Mouse (Mus musculus) kidney, postnatal 0 days (tissue): ENCODE data around the gene Taar6. TPM values are rescaled to one million over a fixed set of nuclear protein-coding genes. Genes with fewer than 3 reads are reported as not detected.

ENCODE experiments used
- ATAC-seq: fragments of 200-750 bp; cut with Nextera tagmentation; replicated peaks from 2 replicates; pipeline ENCODE4 v1.8.0; 2017; ENCODE audit warnings: low read depth, moderate number of reproducible peaks, moderate TSS enrichment, moderate library complexity; ENCODE audit not compliant: low FRiP score
- DNase-seq: peaks from one replicate; pipeline ENCODE4 v3.0.0-alpha.2; 2016; ENCODE audit warnings: low spot score
- H3K27ac ChIP-seq: fragments of 300-500 bp; sonication (generic); 2 replicates; pipeline ENCODE4 v1.5.1; 2014; ENCODE audit warnings: mild to moderate bottlenecking
- H3K27me3 ChIP-seq: fragments of 300-500 bp; sonication (generic); 2 replicates; pipeline ENCODE4 v1.6.1; 2014; ENCODE audit warnings: low read length, mixed read lengths; ENCODE audit not compliant: insufficient read depth
- H3K36me3 ChIP-seq: fragments of 300-500 bp; sonication (generic); 2 replicates; pipeline ENCODE4 v1.6.1; 2014; ENCODE audit warnings: low read length, mixed read lengths; ENCODE audit not compliant: insufficient read depth
- H3K4me1 ChIP-seq: fragments of 300-500 bp; sonication (generic); replicated peaks from 2 replicates; pipeline ENCODE4 v1.6.1; 2014; ENCODE audit warnings: antibody characterized with exemption, low read length, mixed read lengths; ENCODE audit not compliant: insufficient read depth
- H3K4me2 ChIP-seq: fragments of 300-500 bp; sonication (generic); 2 replicates; pipeline ENCODE4 v1.6.1; 2014; ENCODE audit warnings: mild to moderate bottlenecking, low read length, moderate library complexity, mixed read lengths
- H3K4me3 ChIP-seq: fragments of 300-500 bp; sonication (generic); replicated peaks from 2 replicates; pipeline ENCODE4 v1.5.1; 2014; ENCODE audit warnings: low read depth, low read length
- H3K9ac ChIP-seq: fragments of 300-500 bp; sonication (generic); 2 replicates; pipeline ENCODE4 v1.6.1; 2014; ENCODE audit warnings: low read depth, low read length
- H3K9me3 ChIP-seq: fragments of 300-500 bp; sonication (generic); replicated peaks from 2 replicates; pipeline ENCODE4 v1.6.1; 2016; ENCODE audit warnings: low read length, inconsistent platforms, mixed read lengths
- CTCF ChIP-seq: IDR thresholded peaks from 2 replicates; pipeline ENCODE4 v1.5.1; 2016; ENCODE audit warnings: antibody characterized with exemption, low read depth, mild to moderate bottlenecking, moderate library complexity
- WGBS: fragments of 180-500 bp; shearing (Covaris S2); extraction: QIAGEN DNeasy Blood & Tissue Kit; methylation state at CpG from one replicate; pipeline ENCODE4 v1.1.7; 2014; 5-methylcytosine and 5-hydroxymethylcytosine counted together
- polyA plus RNA-seq: library from polyadenylated mRNA; unstranded; fragments of >200 nt; fragmentation: Nextera tagmentation; extraction: Ambion mirVana; gene quantifications from 2 replicates; pipeline ENCODE4 v1.2.1, GENCODE M21; 2015

Gene Taar6
- polyA plus RNA-seq, 1 experiment from 2014 or later, result not detected

- no peak overlapping the region for H3K4me2 ChIP-seq
- no peaks in the 10 kb centered on the region for H3K4me1 ChIP-seq
- H3K9ac ChIP-seq, result no peak overlapping the region
- no peak overlapping the region for H3K4me3 ChIP-seq
- no peaks in the 10 kb centered on the region for H3K36me3 ChIP-seq
- no peak overlapping the region for H3K27ac ChIP-seq
- no peaks in the 10 kb centered on the region for H3K9me3 ChIP-seq
- no peaks in the 10 kb centered on the region for H3K27me3 ChIP-seq
- TF ChIP-seq CTCF, result no peak
- DNase-seq (peak; percentile 55), ATAC-seq (peak; percentile 46; the same call in 1 of the 2 replicates)
- WGBS, result 57% methylated on average over 6 of the region's 6 CpGs
Observed at GRCm38 (mm10) chr10:23964921-23965610, 20.4 kb downstream of the Taar6 start.

DNA sequence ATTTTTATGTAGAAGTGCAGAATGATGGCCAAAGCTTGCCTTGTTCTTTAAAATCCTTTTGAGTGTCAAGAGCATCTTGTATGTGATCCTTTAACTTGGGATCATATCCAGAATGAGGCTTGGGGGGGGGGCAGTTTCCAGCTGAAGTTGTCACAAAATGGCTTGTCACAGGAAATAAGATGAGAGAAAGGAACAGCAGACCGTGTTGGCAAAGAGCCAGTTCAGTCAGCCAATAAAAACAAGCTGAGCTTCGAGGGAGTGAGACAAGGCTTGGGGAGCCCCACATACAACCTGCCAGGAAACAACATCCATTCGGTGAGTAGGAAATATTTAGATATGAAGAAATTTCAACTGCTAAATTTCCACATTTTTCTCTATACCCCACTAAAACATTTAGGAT lies 22.0 kb downstream of the Taar6 start:
- no peak for TF ChIP-seq CTCF
- 21% methylated on average over 3 of the region's 3 CpGs for WGBS
- H3K9ac ChIP-seq, result no peak overlapping the region
- H3K27me3 ChIP-seq, result no peaks in the 10 kb centered on the region
- H3K4me3 ChIP-seq, result no peak overlapping the region
- no peak overlapping the region for H3K27ac ChIP-seq
- H3K36me3 ChIP-seq, result no peaks in the 10 kb centered on the region
- DNase-seq (peak; percentile 23), ATAC-seq (no peak)
- H3K4me2 ChIP-seq, result no peak overlapping the region
- no peaks in the 10 kb centered on the region for H3K9me3 ChIP-seq
- no peaks in the 10 kb centered on the region for H3K4me1 ChIP-seq

- no peak for ATAC-seq
- Histone ChIP-seq H3K36me3 (no peaks in the 10 kb centered on the region), H3K9ac (no peak within 1 kb of the TSS), H3K4me2 (no peak within 1 kb of the TSS), H3K4me1 (no peaks in the 10 kb centered on the region), H3K9me3 (no peaks in the 10 kb centered on the region), H3K27ac (no peak within 1 kb of the TSS), H3K27me3 (no peaks in the 10 kb centered on the region), H3K4me3 (no peak within 1 kb of the TSS)
- 92% methylated on average over 13 of the region's 13 CpGs for WGBS
- no peak for DNase-seq
- no peak for TF ChIP-seq CTCF
Observed at GRCm38 (mm10) chr10:23960444-23960915, 25.0 kb downstream of the Taar6 start, which contains the start of gene Taar4. Gene Taar4, plus strand, starts transcription at chr10:23960494.

DNA sequence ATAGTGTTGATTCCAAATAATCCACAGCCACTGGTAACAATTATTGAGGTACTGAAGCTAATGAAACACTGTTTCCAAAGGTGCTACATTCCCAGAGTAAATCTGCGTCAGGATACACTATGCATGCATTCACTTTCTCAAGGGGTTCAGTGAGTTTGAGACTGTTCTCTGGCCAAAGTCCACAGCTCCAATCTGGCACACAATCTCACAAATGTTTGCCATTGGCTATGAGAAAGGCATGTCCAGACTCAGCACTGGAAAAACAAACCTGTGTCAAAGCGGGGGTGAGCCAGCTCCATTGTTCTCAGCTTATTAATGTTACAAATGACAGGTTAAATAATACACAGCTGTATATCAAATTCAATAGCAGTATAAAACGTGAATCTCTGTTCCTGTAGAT lies 26.4 kb downstream of the Taar6 start:
- Histone ChIP-seq H3K4me2 (no peak overlapping the region), H3K4me3 (no peak overlapping the region), H3K9ac (no peak overlapping the region), H3K9me3 (no peaks in the 10 kb centered on the region), H3K27ac (no peak overlapping the region), H3K4me1 (no peaks in the 10 kb centered on the region), H3K27me3 (no peaks in the 10 kb centered on the region), H3K36me3 (no peaks in the 10 kb centered on the region)
- 24% methylated on average over 3 of the region's 3 CpGs for whole genome bisulfite sequencing
- ATAC-seq (peak; percentile 80), DNase-seq (peak; percentile 33)
- TF ChIP-seq CTCF, result no peak

- no peak for DNase-seq
- Histone ChIP-seq H3K4me1 (no peaks in the 10 kb centered on the region), H3K4me3 (no peak overlapping the region), H3K9ac (no peak overlapping the region), H3K27ac (no peak overlapping the region), H3K27me3 (no peaks in the 10 kb centered on the region), H3K36me3 (no peaks in the 10 kb centered on the region), H3K4me2 (no peak overlapping the region), H3K9me3 (no peaks in the 10 kb centered on the region)
- no peak for TF ChIP-seq CTCF
- no peak for ATAC-seq
- WGBS, result 80% methylated on average over 6 of the region's 6 CpGs
Observed at GRCm38 (mm10) chr10:23951714-23952113, 33.7 kb downstream of the Taar6 start.

DNA sequence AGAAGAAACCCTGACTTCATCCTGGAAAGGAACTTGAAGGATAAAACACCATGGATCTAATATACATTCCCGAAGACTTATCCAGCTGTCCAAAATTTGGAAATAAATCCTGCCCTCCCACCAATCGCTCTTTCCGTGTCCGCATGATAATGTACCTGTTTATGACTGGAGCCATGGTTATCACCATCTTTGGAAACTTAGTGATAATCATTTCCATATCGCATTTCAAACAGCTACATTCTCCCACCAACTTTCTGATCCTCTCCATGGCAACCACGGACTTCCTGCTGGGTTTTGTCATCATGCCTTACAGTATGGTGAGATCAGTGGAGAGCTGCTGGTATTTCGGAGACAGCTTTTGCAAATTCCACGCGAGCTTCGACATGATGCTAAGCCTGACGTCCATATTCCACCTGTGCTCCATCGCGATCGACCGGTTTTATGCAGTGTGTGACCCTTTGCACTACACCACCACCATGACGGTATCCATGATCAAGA lies 35.9 kb downstream of the Taar6 start, which contains the start of gene Taar3:
Gene Taar3 (plus strand): TSS at position 51 of the 498 bp plus-strand sequence.
- no peak for DNase-seq
- Histone ChIP-seq H3K4me2 (no peak within 1 kb of the TSS), H3K9me3 (no peaks in the 10 kb centered on the region), H3K27ac (no peak within 1 kb of the TSS), H3K27me3 (no peaks in the 10 kb centered on the region), H3K9ac (no peak within 1 kb of the TSS), H3K4me1 (no peaks in the 10 kb centered on the region), H3K36me3 (no peaks in the 10 kb centered on the region), H3K4me3 (no peak within 1 kb of the TSS)
- TF ChIP-seq CTCF, result no peak
- WGBS, result 90% methylated on average over 16 of the region's 16 CpGs
- ATAC-seq, result no peak

GRCm38 (mm10) chr10:23948026-23948425 lies 37.4 kb downstream of the Taar6 start:
- no peak for DNase-seq
- Histone ChIP-seq H3K27me3 (no peaks in the 10 kb centered on the region), H3K9me3 (no peaks in the 10 kb centered on the region), H3K9ac (no peak overlapping the region), H3K4me1 (no peaks in the 10 kb centered on the region), H3K27ac (no peak overlapping the region), H3K36me3 (no peaks in the 10 kb centered on the region), H3K4me2 (no peak overlapping the region), H3K4me3 (no peak overlapping the region)
- ATAC-seq, result no peak
- TF ChIP-seq CTCF, result no peak
- 57% methylated on average over 7 of the region's 7 CpGs for WGBS
